Comparison of ENCODE assay signal across 47 mouse cellular contexts in genomic region chr9:14721610-14722009, GRCm38 (mm10). TPM values are rescaled to one million over a fixed set of nuclear protein-coding genes. Genes with fewer than 3 reads are reported as not detected.
"Had no signal": no experiment of that assay in that cellular context is flagged by ENCODE, and none has a peak within 500 bp of the region (broad histone marks: within the 10 kb centered on the region; RNA-seq: fewer than 3 reads in every experiment).

No protein-coding gene starts in this region.

- DNase-seq: heart, postnatal 10 days; heart, postnatal 14 days; heart, postnatal 36 days; heart, postnatal 4 days; kidney, adult 11 months; kidney, adult 18-20 months; kidney, adult 2 months; kidney, adult 8-10 months; kidney, adult 9 months; kidney, postnatal 10 days; kidney, postnatal 14 days; kidney, postnatal 25 days; kidney, postnatal 36 days; kidney, postnatal 4 days; layer of hippocampus, adult 9-11 months; layer of hippocampus, postnatal 36 days had no signal

- H3K9me3 ChIP-seq: heart, embryonic 12.5 days; heart, embryonic 13.5 days; heart, embryonic 15.5 days; hindbrain, embryonic 10.5 days; hindbrain, embryonic 12.5 days; hindbrain, embryonic 13.5 days; hindbrain, embryonic 15.5 days; intestine, embryonic 15.5 days; kidney, embryonic 15.5 days had no signal

- H3K9ac ChIP-seq: heart, embryonic 12.5 days; heart, embryonic 13.5 days; heart, embryonic 15.5 days; hindbrain, embryonic 12.5 days; hindbrain, embryonic 13.5 days; hindbrain, embryonic 14.5 days; hindbrain, embryonic 15.5 days; intestine, embryonic 15.5 days; kidney, embryonic 15.5 days had no signal

- H3K36me3 ChIP-seq: heart, embryonic 12.5 days; heart, embryonic 13.5 days; heart, embryonic 15.5 days; hindbrain, embryonic 10.5 days; hindbrain, embryonic 12.5 days; hindbrain, embryonic 13.5 days; hindbrain, embryonic 15.5 days; intestine, embryonic 15.5 days; kidney, embryonic 15.5 days had no signal

- H3K4me3 ChIP-seq: heart, embryonic 12.5 days; heart, embryonic 13.5 days; heart, embryonic 15.5 days; hindbrain, embryonic 10.5 days; hindbrain, embryonic 12.5 days; hindbrain, embryonic 13.5 days; hindbrain, embryonic 15.5 days; intestine, embryonic 15.5 days; kidney, embryonic 15.5 days; layer of hippocampus, adult 2 months; left cerebral cortex, adult 2 months had no signal

- H3K27ac ChIP-seq: heart, embryonic 13.5 days; heart, embryonic 15.5 days; hindbrain, embryonic 10.5 days; hindbrain, embryonic 12.5 days; hindbrain, embryonic 13.5 days; hindbrain, embryonic 14.5 days; hindbrain, embryonic 15.5 days; hindbrain, postnatal 0 days; intestine, embryonic 15.5 days; kidney, embryonic 15.5 days; kidney, postnatal 0 days; layer of hippocampus, adult 2 months; left cerebral cortex, adult 2 months had no signal

- ATAC-seq: hindbrain, embryonic 16.5 days; hindbrain, postnatal 0 days; inflammation-experienced regulatory T-cells, adult 6 months; intestine, embryonic 15.5 days; intestine, postnatal 0 days had no signal

- H3K4me1 ChIP-seq: hindbrain, embryonic 12.5 days; hindbrain, embryonic 13.5 days; hindbrain, embryonic 15.5 days had no signal

- H3K27me3 ChIP-seq: heart, embryonic 13.5 days; heart, embryonic 15.5 days; intestine, embryonic 15.5 days; kidney, embryonic 15.5 days had no signal

- H3K4me2 ChIP-seq: heart, embryonic 11.5 days; heart, embryonic 12.5 days; heart, embryonic 13.5 days; heart, embryonic 15.5 days; hindbrain, embryonic 12.5 days; hindbrain, embryonic 13.5 days; hindbrain, embryonic 14.5 days; hindbrain, embryonic 15.5 days; intestine, embryonic 15.5 days; kidney, embryonic 15.5 days had no signal

RNA-seq across cellular contexts. Expression of gene Piwil4, which starts 18.9 kb away (rescaled TPM):
- total RNA-seq: heart, postnatal 10 days; heart, postnatal 14 days; heart, postnatal 36 days; heart, postnatal 4 days; layer of hippocampus, adult 18-20 months; layer of hippocampus, adult 2 months; layer of hippocampus, adult 8-10 months; layer of hippocampus, postnatal 25 days; layer of hippocampus, postnatal 36 days; left cerebral cortex, adult 18-20 months; left cerebral cortex, adult 2 months; left cerebral cortex, adult 8-10 months had no signal
- polyA plus RNA-seq: heart, embryonic 11.5 days; kidney, embryonic 14.5 days had no signal

RNA-seq across cellular contexts. Expression of gene Fut4, which starts 30.6 kb away (rescaled TPM):
- polyA plus RNA-seq: inflammation-experienced regulatory T-cells, adult 6 months had no signal

RNA-seq across cellular contexts. Expression of gene 1700012B09Rik, which starts 49.2 kb away (rescaled TPM):
- total RNA-seq: heart, postnatal 10 days; heart, postnatal 14 days; heart, postnatal 25 days; heart, postnatal 36 days; heart, postnatal 4 days; hematopoietic stem cell, adult 5-6 weeks; layer of hippocampus, postnatal 36 days; left cerebral cortex, adult 18-20 months; left cerebral cortex, adult 2 months had no signal
- polyA plus RNA-seq: heart, embryonic 11.5 days; heart, embryonic 12.5 days; heart, embryonic 13.5 days; heart, embryonic 14.5 days; heart, postnatal 0 days; inflammation-experienced regulatory T-cells, adult 6 months; intestine, embryonic 14.5 days; intestine, embryonic 15.5 days; intestine, postnatal 0 days; kidney, adult 2 months; kidney, embryonic 14.5 days; kidney, embryonic 15.5 days; kidney, embryonic 16.5 days; kidney, postnatal 0 days; large intestine, adult 2 months had no signal
